Mouse (Mus musculus) lung, postnatal 4 days (tissue): ENCODE data around the gene Rgcc.

ENCODE experiments used
- DNase-seq, 2 experiments: peaks; one replicate each; pipeline ENCODE4 v3.0.0; 2021

Rgcc gene

DNA sequence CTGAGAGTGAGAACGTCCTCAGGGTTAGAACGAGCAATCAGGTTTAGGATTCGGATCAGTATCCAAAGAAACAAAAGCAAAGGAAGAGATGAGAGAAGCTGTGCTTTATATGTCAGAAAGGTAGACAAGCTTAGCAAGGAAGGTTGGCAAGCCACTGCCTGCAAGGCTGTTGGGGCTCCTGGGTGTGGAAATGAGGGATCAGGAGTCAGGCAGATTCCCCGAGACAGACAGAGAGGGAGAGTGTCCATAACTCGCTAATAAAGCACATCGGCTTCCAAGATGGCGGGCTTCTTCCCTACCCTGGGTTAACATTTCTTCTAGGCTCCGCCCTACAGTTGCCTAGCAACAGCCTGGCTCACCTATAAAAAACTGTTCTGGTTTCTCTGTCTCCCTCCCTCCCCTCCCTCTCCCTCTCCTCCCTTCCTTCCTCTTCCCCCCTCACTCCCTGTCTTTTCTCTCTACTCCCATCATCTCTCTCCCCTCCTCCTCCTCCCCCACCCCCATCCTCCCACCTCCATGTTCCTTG is 25.5 kb downstream of the Rgcc start:
- DNase-seq, result peak in 1 of 2 experiments; percentile 13

GRCm38 (mm10) chr14:79275441-79275840 is 26.0 kb downstream of the Rgcc start:
- no peak for DNase-seq

DNA sequence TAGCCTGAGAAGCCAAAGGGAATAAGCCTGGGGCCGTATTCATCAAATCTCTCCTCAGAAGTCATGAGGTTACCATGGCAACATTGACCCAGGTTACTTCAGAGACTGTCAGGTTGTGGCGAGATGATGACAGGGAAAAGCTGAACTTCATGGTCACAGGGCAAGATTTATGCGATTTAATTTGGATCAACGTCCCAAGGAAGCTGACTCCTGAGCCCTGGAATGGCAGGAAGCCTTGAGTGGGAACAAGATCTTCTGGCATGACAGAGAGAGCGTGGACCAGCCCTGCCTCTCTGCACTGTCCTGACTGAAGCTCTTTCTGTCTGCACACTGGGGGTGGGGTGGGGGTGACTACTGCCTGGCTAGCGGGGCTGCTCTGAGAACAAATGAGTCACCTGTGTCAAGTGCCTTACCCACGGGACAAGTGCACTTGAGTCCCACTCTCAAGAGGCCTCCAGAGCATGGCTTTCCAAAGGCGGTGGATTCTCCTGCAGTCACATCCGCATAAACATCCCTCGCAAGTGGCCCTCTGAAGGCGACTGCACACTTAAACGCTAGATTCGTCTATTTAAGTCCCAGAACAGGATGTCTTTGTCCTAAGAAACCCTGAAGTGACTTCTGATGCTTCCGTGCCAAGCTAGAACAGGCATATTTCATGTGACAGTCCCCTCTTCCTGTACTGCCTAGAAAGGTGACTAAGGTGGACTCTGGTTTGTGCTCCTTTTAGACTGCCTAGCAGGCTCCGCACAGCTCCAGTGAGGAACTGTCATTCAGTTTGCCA is 27.6 kb downstream of the Rgcc start:
- peak; percentile 78 to 91 for DNase-seq

DNA sequence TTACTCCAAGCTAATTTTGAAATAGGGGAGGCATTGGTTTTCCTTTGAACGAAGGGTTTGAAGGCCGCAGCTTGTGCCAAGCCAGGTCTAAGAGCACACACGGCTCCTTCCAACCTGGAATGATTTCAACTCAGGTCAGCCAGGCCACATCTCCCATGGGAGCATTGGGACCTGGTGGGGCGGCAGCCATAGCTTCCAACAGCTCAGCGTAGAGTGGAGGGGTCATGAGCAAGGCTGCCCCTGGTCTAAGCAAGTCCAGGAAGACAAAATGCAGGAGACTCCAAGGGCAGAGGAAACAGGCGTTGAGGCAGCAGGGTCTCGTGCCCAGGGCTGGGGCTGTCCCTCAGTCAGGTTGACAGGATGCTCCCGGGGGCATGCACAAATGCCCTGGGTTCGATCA is 28.5 kb downstream of the Rgcc start:
- peak in 1 of 2 experiments; percentile 18 for DNase-seq

- DNase-seq, result no peak
These were observed 29.2 kb downstream of the Rgcc start for GRCm38 (mm10) chr14:79272188-79272694.

DNA sequence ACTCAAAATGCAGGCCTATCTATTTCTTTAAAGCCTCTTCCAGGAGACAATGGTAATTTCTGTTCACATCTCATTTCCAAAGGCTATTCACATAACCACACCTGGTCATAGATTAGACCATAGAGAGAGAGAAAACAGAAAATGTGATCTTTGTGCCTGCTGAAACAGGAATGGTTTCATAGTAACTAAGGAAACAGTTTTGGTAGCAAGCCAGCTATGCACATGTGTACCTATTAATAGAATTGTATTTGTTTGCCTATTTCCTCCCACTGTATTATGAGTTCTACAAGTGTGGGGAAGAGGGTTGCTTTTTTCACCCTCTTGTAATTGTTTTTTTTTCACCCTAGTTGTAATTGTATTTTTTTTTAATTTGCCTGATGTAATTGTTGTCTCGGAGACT is 31.9 kb downstream of the Rgcc start:
- DNase-seq, result no peak

DNA sequence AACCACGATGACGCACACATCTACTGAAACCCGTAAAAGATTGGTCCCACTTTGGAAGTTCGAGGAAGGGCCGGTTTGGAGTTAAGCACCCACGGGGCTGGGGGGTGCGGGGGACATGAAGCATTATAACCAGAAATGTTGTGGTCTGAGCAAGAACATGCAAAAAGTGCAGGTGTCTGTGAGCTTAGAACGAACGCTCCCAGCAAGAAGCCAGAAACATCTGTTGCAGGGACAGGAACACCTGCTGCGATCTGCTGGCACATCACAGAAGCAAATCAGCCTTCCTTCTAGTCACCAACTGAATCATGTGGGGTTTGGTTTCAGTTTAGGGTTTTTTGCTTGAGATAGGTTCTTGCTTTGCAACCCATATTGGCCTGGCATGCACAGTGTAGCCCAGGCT is 33.6 kb downstream of the Rgcc start:
- no peak for DNase-seq

GRCm38 (mm10) chr14:79267382-79267781 is 34.1 kb downstream of the Rgcc start:
- no peak for DNase-seq

DNA sequence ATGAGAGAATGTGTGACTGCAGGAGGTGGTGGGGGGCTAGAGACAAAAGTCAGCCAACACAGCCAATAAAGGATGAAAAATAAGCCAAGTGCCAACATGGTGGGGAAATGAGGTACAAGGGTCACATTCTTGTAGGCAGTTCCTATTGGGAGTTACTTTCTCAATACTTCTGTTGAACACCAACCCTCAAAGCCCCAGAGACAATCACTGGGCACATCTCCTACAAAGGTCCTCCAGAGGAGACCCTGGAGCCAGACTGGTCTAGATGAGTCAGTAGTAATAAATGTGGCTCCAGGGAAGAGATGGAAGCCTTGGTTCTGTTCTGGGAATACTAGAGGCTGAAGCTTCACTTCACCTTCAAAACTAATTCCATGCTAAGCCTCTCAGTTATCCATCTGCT is 35.0 kb downstream of the Rgcc start:
- no peak for DNase-seq

DNA sequence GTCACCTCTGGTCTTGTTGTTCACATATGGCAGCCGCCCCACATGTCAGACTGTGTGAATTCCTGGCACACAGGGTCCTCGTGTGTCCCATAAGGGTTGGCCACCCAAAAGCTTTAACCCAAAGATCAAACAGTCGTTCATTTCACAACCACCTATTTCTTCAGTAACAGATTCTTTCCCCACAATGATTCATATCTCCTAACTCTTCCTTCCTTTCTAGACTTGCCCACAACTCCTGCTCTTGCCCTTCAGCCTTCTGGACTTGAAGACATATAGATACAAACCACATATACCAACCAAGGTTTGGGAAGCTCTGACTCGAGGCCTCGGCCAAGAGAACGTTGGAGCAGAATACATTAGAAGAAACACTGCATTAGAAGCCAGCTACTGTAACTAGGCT is 35.7 kb downstream of the Rgcc start:
- no peak for DNase-seq

DNA sequence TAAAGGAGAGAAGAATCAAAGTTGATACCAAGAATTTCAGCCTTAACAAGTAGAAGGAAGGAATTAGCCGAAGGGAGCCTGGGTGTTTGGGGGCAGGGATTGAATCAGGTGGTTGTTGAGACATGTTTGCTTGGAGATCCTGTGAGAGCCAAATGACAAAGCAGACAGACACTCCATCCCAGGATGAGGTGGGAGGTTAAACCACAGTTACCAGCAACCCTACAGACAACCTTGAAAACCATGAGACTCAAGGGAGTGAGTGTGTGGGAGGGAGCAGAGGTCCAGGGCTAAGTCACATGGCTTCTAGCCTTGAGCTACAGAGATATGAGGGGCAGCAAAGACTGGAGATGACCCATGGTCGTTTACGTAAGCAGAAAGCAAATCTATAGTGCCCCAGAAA is 38.1 kb downstream of the Rgcc start:
- no peak for DNase-seq

DNA sequence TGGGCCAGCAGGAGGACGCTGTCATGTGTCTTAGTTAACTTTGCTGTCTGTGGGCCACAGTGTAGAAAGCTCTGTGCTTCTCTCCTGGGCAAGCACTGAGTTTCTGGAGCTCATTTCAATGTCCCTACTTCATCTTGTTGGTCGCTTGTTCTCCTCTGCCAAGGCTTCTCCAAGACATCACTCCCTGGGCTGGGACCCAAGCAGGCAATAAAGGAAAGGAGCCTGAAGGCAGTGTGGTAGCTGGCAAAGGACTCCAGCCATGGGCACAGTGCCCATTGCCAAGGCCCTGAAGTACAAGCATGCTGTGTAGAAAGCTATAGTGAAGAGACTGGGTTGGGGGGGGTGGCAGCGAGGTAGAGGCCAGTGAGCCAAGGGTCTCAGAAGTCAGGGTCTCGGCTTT is 38.8 kb downstream of the Rgcc start:
- DNase-seq, result no peak

DNA sequence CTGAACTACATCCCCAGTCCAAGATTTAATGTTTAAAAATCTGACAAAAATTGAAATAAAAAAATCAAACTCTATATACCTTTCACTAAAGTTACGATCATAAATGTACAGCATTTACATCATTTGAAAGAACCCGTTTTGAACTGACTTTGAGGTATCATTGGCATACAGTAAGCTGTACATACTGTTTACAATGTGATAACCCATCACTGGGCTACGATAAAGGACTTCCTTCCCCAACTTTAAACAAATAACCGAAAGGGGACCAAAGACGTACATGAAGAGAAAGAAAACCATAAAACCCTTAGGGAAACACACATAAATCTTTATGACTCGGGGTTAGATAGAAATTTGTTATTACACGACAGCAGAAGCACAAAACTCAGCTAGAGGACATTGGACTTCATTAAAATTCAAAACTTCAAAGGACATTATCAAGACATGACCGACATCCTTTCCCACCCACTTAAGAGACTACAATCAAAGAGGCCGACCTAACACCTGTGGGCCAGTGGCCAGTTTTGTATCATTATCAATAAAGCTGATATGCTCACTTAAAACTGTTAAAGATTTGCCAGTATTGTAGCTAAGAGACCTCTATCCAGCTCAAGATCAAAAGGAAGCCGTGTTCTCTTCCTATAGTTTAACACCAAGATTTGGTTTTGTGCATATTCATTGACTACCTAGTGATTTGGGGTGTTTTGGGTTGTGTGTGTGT is 42.2 kb downstream of the Rgcc start:
- DNase-seq, result no peak

GRCm38 (mm10) chr14:79256656-79257055 is 44.8 kb downstream of the Rgcc start:
- DNase-seq, result no peak

DNA sequence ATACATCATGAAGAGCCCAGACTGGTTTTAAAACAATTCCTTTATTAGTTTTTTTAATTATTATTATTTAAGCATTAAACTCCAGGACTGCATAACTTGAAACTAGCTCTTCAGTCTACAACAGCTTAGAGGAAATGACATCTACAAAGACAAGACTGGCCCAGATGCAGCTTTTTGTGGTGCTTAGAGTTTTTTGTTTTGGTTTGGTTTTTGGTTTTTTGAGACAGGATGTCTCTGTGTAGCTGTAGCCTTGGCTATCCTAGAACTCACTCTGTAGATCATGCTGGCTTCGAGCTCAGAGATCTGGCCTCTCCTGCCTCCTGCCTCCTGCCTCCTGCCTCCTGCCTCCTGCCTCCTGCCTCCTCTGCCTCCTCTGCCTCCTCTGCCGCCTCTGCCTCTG is 45.7 kb downstream of the Rgcc start:
- no peak for DNase-seq

- DNase-seq, result no peak
These were observed 49.6 kb downstream of the Rgcc start for GRCm38 (mm10) chr14:79251727-79252285.

GRCm38 (mm10) chr14:79244571-79244970 is 56.9 kb downstream of the Rgcc start:
- DNase-seq, result no peak

DNA sequence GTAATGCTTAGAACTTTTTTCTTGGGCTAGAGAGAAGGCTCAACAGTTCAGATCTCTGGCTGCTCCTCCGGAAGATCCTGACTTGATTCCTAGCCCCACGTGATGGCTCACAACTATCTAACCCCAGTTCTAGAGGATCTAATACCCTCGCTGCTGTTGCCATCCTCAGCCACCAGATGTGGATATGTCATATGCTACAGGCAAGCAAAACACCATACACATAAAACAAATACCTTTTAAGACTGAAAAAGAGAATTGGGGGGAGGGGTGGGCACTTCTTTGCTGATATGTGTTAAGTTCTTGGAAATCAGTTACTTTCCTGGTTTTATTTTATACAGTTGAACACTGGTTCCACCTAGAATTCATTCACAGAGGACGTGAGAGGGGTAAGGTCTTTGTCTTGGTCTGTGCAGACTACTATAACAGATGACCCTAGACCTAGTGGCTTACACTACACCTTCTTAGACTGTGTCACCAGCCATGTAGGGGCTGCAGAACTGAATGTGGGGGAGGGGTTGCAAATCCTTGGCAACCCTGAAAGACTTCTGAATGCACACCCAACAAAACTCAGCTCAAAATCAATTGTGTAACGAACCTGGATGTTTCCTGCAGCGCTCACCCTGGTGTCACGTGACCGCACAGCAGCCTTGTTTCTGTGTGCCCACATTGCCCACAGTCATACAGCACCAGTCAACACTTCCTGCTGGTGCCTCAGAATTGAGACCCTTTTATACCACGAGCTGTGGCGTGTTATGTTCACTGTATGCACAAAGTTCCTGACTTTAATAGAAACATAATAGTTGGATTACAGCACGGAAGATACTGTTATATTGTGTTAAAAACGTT is 58.2 kb downstream of the Rgcc start:
- DNase-seq, result peak; percentile 24 to 41

DNA sequence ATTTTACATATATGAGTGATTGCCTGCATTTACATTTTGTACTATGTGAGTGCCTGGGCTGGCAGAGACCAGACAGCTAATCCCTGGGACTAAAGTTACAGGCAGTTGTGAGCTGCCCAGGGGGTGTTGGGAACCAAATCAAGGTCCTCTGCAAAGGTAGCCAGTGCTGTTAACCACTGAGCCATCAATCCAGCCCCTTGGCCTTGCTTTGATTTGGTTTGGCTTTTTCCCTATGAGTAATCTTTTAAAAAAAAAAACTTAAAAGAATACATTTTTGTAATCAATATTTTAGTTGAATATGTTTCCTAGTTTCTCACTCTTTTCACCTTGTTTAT is 59.1 kb downstream of the Rgcc start:
- DNase-seq, result no peak

- DNase-seq, result no peak
These were observed 59.6 kb downstream of the Rgcc start for GRCm38 (mm10) chr14:79241656-79242385.

GRCm38 (mm10) chr14:79241057-79241570 is 60.3 kb downstream of the Rgcc start:
- no peak for DNase-seq

- DNase-seq, result no peak
These were observed 62.0 kb downstream of the Rgcc start for GRCm38 (mm10) chr14:79239402-79239801.
